Mouse (Mus musculus) right cerebral cortex, postnatal 4 days (tissue): Measurements from ENCODE around the gene Mcmbp.

Experiments
- DNase-seq: peaks from one replicate; pipeline ENCODE4 v3.0.0-alpha.2; 2022

The Mcmbp gene

DNA sequence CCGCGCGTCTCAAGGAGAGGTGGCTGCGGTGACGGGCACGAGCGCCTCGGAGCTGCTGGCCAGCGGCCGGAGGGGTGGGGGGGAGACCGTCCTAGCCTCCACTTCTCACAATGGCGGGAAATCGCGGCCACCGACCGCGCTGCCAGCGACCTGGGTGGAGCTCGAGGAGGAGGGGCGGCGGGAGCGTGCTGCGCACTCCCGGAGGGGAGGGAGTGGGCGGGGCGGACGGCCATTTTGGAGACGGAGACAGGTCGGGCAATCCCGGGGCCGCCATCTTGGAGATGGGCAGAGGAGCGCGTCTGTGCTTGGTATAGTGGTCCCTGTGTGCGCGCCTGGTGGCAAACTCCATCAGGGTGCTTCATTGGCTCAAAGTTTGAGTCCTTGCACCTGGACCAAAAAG lies at the start of gene Mcmbp:
TSS of gene Mcmbp (minus strand) at position 162 of the 400 bp plus-strand sequence.
- peak; percentile 97 for DNase-seq

- no peak for DNase-seq
These were observed 49.8 kb upstream of the Mcmbp start for GRCm38 (mm10) chr7:128790045-128790444.

DNA sequence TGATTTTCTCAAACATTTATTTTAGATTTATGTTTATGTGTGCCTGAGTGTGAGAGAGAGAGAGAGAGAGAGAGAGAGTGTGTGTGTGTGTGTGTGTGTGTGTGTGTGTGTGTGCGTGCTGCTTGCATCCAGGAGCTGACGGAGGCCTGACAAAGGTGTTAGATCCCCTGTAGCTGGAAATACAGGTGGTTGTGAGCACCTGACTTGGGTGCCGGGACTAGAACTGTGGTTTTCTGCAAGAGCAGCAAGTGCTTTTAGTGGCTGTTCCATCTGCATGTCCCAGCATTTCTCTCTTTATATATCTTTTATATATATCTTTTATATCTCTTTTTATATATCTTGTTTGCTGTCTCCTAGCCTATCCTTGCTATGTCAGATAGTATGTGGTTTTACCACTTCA lies 41.6 kb upstream of the Mcmbp start:
- DNase-seq: no peak

DNA sequence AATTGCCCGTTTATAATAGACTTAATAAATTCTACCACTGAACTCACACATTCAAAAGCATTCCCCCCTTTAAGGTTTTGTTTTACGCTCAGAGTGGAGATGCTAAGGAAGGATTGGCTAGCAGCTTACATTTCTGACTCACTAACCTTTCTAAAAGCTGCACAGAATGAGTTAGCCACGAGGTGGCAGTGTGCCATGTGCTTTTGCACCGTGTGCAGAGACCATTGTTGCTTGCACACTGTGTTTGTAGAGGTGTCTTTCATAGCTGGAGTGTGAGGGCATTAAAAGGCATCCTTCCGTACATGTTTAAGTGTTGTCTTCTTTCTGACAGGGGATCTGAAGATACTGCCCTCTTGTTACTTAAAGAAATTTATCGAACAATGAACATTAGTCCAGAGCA lies 39.0 kb upstream of the Mcmbp start:
- peak; percentile 75 for DNase-seq

GRCm38 (mm10) chr7:128777201-128777600 lies 36.9 kb upstream of the Mcmbp start:
- DNase-seq: no peak

DNA sequence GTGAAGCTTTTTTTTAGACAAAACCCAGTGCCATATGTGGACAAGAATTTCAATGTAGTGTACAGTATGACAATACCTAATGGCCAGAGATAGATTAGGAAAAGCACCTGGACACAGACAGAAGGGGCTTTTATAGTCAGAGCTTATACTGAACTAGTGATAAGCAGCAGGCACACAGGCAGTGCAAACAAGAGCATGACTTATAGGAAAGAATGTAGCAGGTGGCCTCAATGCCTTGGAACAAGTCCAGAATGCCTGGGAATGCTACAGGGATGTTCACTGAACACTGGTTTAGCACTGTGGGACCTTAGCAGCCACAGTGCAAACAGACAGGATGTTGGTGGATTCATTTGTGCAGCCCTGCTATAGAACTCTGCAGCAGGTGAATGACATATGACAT lies 26.4 kb upstream of the Mcmbp start:
- DNase-seq: no peak

DNA sequence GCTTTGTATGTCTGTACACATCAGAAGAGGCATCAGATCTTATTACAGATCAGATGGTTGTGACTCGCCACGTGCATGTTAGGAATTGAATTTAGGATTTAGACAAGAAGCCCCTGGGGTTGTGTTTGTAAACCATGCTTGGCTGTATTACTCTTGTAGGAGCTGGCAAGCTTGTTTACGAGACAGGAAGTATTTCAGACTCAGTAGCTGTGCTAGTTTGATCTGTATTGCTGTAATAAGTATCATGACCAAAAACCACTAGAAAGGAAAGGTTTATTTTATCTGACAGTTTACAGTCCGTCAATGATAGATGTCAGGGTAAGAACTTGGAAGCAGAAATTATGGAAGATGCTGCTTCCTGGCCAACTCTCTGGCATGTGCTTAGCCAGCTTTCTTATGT lies 18.7 kb upstream of the Mcmbp start:
- DNase-seq: no peak

DNA sequence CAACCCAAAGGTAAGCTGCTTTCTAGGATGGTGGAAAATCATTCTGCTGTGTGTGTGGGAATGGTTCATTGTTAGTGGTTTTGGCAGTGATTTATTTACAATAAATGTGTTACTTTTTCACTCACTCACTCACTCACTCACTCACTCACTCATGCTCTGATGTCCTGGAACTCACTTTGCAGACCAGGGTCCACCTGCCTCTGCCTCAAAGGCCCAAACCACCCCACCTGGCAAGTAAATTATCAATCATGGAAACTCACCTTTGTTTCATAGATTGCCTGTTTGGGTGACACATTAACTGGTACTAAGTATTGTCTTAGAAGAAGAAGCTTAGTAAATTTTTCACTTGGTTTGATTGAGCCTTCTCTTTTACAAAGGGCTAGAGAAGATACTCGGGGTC lies 15.1 kb upstream of the Mcmbp start:
- no peak for DNase-seq

GRCm38 (mm10) chr7:128752012-128752411 lies 11.7 kb upstream of the Mcmbp start:
- DNase-seq: no peak

DNA sequence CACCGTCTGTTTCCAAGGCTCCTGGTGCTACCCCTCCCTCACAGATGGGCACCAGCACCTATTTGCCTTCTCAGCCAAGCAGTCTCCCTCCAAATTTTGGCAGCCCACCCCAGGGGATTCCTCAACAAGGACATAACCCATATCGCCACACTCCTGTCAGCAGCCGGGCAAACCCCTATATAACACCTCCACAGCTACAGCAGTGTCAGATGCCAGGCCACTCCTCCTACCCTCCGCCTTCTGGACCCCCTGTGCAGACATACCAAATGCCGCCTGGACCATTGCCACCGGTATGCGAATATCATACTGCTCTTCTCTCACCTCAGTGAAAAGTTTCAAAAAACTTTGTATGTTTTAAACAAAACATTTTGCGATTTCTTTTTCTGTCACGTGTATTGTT lies 10.0 kb upstream of the Mcmbp start:
- no peak for DNase-seq

DNA sequence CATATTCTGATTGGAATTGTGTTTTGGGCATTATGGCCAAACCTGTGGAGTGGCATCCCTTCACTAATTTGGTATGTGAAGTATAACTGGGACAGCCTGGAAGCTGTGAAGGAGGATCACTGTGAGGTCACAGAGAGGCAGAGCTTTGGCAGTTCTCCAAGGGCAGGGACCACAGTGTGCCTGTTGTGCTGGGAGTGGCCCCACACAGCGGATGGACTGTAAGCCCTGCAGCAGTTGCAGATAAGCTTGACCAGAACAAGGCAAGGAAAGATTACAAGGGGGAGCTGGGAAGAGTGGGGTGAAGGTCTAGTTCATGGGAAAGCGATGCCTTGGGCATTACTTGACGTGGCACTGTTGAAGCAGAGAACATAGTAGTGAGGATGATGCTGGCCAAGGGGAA lies 8.5 kb upstream of the Mcmbp start:
- no peak for DNase-seq

- DNase-seq: no peak
These were observed 5.9 kb upstream of the Mcmbp start for GRCm38 (mm10) chr7:128746151-128746550.

GRCm38 (mm10) chr7:128744684-128745485 lies 4.6 kb upstream of the Mcmbp start, which contains the start of gene Sec23ip:
TSS of gene Sec23ip (plus strand) at chr7:128744943.
- peak; percentile 91 for DNase-seq

- DNase-seq: no peak
These were observed 3.6 kb upstream of the Mcmbp start for GRCm38 (mm10) chr7:128743898-128744297.

GRCm38 (mm10) chr7:128739462-128740277 lies 625 bp downstream of the Mcmbp start:
- peak; percentile 39 for DNase-seq

DNA sequence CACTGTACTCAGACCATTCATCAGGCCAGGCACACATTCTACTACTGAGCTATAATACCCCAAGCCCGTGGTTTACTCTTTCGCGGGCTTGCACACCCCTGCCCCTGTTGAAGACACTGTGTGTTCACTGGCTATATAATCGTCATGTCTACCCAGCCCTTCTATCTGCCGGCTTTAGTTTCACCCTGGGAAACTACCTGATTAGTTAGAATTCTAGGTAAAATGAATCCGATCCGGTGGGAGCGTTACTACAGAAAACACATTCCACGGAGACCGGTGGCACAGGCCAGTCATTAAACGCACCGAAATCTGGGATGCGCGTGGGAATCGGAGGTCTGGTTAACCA lies 1.2 kb downstream of the Mcmbp start:
- no peak for DNase-seq

DNA sequence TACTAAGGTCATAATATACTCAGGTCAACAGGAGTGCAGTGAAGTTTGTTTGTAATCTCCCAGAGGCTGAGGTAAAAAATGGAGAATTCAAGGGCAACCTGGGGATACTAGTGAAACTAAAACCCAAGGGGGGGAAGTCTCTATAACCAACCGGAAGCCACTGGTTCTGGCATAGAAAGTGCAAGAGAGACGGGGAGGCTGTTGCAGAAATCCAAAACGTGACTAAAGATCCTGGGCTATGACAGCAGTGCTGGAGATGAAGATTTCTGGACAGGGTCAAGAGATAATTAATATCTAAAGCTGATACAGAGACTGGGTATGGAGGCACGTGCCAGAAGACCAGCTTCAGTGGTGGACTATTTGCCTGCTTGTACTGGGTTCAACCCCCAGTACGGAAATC lies 2.3 kb downstream of the Mcmbp start:
- no peak for DNase-seq

DNA sequence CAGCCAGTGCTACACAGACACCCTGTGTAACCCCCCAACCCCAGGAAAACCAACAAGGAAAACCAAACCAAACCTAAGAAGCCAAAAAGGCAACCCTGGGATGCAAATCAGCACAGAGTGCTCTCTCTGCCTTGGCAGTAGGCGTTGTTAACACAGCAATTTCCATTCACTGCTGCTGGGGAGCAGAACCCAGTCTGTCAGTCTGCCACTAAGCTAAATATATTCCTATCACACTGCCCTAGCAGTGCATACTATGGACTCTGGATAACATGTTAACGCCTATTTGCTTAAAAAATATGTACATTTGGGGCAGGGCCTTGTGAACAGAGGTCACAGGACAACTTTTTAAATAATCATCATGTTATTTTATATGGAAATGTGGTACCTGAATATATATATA lies 8.7 kb downstream of the Mcmbp start:
- no peak for DNase-seq

- DNase-seq: no peak
These were observed 11.6 kb downstream of the Mcmbp start for GRCm38 (mm10) chr7:128728738-128729137.

DNA sequence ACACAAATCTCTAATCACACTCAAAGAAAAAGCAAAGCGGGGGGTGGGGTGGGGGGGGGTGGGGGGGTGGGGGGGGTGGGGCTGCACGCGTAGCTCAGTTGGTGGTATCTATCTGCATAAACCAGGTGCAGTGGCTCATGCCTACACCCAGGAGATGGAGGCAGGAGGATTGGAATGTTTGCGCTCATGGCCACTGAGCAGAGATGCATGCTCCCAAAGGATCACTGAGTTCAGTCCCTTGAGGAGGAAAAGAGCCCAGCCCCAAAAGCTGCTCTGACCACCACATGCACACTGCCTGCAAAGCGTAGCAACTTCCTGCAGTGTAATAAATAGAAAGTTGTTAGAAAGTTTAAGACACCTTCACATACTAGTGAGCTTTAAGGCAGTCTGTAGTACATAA lies 12.6 kb downstream of the Mcmbp start:
- DNase-seq: no peak

DNA sequence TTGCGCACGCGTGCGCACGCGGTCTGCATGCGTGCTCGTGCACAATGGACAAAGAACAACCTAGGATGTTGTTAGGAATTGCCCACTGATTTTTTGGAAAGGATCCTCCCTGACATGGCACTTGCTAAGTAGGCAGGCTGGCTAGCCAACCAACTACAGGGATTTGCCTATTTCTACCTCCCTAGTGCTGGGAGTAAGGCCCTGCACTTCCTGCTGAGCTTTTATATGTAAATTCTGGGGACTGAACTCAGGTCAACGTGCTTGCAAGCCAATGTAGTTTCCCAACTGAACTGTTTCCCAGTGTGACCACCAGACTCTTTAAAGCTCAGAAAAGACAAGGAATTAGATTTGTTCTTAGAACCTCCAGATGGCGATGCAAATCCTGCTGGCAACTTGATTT lies 13.3 kb downstream of the Mcmbp start:
- DNase-seq: no peak

DNA sequence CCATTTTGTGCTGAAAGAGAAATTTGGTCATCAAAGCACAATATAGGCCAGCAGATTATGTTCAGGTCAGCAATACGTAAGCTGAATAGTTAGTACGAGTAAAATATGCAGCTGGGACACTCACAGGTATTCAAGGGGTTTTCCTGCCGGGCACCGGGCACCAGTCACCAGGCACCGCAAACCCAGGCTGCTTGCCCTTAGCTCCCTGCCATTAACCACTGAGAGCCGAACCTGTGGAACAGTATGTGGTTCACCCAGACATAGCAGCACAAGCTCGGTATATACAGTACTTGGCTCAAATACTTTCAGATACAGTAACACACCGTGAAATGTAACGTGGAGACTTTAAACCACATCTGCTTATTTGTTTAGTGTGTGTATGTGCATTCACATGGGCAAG lies 15.1 kb downstream of the Mcmbp start:
- no peak for DNase-seq

GRCm38 (mm10) chr7:128724761-128725160 lies 15.5 kb downstream of the Mcmbp start:
- DNase-seq: peak; percentile 64

GRCm38 (mm10) chr7:128717991-128718390 lies 22.3 kb downstream of the Mcmbp start:
- no peak for DNase-seq
